Mouse (Mus musculus): ENCODE measurements around the gene Gm44973.

DNA sequence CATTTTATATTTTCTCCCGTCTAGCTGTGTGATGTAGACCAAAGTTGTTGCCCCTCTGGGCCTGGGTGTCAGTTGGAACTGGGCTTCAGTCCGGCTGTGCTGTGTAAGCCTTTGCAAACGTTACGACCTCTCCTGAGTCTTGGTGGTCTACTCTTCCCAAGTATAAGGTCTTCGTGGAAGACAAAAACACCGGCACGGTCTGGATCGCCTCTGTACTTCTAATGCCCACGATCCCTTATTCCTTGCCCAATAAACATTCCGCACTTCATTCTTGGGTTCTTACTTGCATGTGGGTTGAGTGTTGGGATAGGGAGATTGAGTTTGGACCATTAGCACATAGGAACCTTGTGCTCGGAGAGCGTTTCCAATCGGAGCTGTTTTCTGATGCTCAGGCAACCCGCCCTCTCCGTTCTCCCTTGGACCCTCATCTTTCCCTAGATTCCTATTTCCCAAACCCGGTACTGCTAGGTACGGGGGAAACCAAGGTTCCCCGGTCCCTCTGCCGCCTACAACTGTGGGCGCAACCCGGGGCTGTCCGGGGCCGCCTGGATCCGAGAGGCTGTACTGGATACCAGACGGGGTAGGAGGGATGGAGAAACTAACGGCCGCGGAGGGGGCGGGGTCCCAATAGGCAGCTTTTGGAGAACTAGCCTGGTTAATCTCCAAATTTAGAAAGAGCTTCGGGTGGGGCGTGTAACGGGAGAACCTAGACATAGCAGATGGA, 38.3 kb downstream of the Gm44973 start:
- TF ChIP-seq CTCF (IDR thresholded peaks at IDR 0.05; ENCODE audit: low read depth) (no peak), EP300 (IDR thresholded peaks at IDR 0.05; ENCODE audit: low read depth) (no peak)
